Mouse (Mus musculus) gastrocnemius, adult 2 months (tissue): ENCODE results near the gene Atf6. TPM values are rescaled to one million over a fixed set of nuclear protein-coding genes. Genes with fewer than 3 reads are reported as not detected.

Experiments
- DNase-seq: peaks from one replicate; pipeline ENCODE4 v3.0.0; 2022
- H3K27ac ChIP-seq: fragments of 200-600 bp; 2 replicates; pipeline ENCODE4 v1.8.1; 2022; ENCODE audit warnings: mild to moderate bottlenecking
- H3K4me3 ChIP-seq: fragments of 200-600 bp; 2 replicates; pipeline ENCODE4 v1.8.1; 2022; ENCODE audit warnings: mild to moderate bottlenecking, moderate library complexity
- CTCF ChIP-seq: fragments of 200-600 bp; IDR thresholded peaks from 2 replicates; pipeline ENCODE4 v1.8.1; 2022; ENCODE audit warnings: antibody characterized with exemption, mild to moderate bottlenecking, moderate library complexity
- intact Hi-C: fragments of 180-260 bp; cut with DNase I; formaldehyde crosslinking; loops from one replicate; pipeline ENCODE4 v1.15.1; 2025
- total RNA-seq, 2 experiments: library from RNA; stranded (reverse); gene quantifications; 2 replicates each; pipeline ENCODE4 v1.2.3; 2021

Atf6 gene
- total RNA-seq, 2 experiments from 2014 or later: 17.3 to 19.0 TPM

DNA sequence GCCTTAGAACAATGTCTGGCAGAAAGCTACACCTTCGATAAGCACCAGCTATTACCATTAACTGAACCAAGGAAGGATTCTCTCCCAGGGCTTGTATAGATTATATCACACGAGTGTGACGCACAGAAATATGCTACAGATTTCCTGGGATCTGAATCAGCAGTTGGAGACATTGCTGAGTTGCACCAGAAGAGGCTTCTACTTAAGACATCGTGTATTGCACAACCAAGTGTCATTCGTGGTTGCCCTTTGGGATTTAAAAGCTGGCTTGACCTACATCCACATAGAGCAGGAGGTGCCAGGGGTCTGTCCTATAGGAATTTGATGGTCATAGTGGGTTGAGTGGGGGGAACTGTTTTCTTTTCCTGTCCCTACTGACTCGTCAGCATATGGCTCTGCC lies 164.6 kb downstream of the Atf6 start:
- Histone ChIP-seq H3K4me3 (no peak overlapping the region), H3K27ac (no peak overlapping the region)
- intact Hi-C loops: no loop called here
- DNase-seq: no peak
- TF ChIP-seq CTCF: no peak

GRCm38 (mm10) chr1:170702263-170702662 lies 165.3 kb downstream of the Atf6 start:
- intact Hi-C loops: no loop called here
- no peak overlapping the region for H3K4me3 ChIP-seq
- DNase-seq: no peak
- H3K27ac ChIP-seq: no peak overlapping the region
- TF ChIP-seq CTCF: no peak

DNA sequence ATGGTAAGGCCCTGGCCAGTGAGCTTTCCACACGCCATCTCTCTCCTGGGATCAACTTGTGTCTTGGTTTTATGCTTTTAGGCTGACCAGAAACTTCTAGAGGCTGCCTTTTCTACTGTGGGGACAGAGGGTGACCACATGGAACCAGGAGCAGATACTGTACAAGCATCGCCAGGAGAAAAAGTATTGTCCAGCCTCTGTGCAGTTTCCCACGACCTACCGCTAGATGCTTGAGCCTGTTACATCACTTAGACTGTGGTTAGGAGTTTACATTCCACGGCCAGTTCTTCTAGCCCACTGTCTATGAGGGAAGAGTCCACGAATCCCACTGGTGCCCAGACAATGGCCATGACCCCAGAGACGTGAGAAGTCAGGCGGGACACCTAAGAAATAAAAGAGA lies 166.0 kb downstream of the Atf6 start:
- no peak for TF ChIP-seq CTCF
- DNase-seq: no peak
- intact Hi-C loops: no loop called here
- Histone ChIP-seq H3K4me3 (no peak overlapping the region), H3K27ac (0 out of 2 replicates have a peak overlapping the region, but pooled peaks have one; percentile 17)

- H3K27ac ChIP-seq: peak overlapping the region; percentile 43; the same call in 1 of the 2 replicates
- TF ChIP-seq CTCF: no peak
- H3K4me3 ChIP-seq: no peak overlapping the region
- intact Hi-C loops: no loop called here
- DNase-seq: no peak
Measured at GRCm38 (mm10) chr1:170701178-170701577, 166.4 kb downstream of the Atf6 start.

DNA sequence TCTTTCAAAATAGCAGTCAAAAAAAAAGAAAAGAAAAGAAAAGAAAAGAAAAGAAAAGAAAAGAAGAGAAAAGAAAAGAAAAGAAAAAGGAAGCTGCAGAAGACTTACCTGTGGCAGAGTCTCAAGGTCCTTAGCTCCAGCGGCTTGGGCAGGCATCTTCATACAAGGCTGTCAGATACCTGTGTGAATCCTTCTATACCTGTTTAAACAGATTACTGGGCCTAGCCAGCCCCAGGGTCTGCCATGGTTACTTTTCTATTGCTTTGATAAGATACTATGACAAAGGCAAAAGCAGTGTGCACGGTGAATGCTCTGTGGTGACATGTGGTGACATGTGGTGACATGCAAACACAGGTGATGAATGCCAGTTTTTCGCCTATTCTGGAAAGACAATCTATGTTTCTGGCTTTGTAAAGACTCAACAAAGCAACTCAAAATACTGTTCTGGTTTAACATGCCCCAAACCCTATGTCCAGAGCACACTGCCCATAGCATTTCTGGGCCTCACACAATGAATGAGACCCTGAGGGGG lies 167.0 kb downstream of the Atf6 start:
- DNase-seq: no peak
- TF ChIP-seq CTCF: no peak
- peak overlapping the region; percentile 43 for H3K27ac ChIP-seq
- intact Hi-C loops: no loop called here
- H3K4me3 ChIP-seq: no peak overlapping the region

GRCm38 (mm10) chr1:170699553-170699952 lies 168.0 kb downstream of the Atf6 start:
- TF ChIP-seq CTCF: no peak
- Histone ChIP-seq H3K27ac (peak overlapping the region; percentile 68), H3K4me3 (no peak overlapping the region)
- no peak for DNase-seq
- intact Hi-C loops: no loop called here

GRCm38 (mm10) chr1:170698771-170699170 lies 168.8 kb downstream of the Atf6 start:
- no peak for TF ChIP-seq CTCF
- no peak for DNase-seq
- intact Hi-C loops: no loop called here
- H3K27ac ChIP-seq: peak overlapping the region; percentile 56; the same call in 1 of the 2 replicates
- H3K4me3 ChIP-seq: no peak overlapping the region

DNA sequence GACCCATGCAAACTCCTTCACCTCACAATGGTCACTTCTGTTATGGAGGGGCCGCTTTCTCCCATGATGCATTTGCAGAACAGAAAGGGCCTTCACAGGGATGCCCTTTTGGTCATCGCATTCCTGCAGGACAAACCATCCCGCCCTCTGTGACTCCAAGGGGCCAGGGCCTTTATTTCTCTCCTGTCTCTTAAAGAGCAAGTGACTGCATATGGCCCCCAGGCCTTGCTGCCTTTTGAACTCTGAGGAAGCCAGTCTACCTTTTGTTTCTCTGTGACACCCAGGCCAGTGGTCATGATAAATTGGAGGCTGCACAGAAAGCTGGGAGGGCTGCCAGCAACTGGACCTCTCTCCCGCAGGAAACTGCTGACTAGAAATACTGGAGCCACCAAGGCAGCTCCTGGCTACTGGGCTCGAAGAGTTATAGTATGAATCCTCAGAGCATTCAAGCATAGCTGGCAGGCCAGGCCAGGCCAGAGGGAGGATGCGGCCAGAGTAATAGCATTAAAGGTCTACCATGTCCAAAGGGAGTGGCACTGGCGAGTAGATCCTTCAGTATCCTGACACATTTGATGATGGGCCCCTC lies 169.7 kb downstream of the Atf6 start:
- Histone ChIP-seq H3K27ac (no peak overlapping the region), H3K4me3 (no peak overlapping the region)
- TF ChIP-seq CTCF: no peak
- DNase-seq: no peak
- intact Hi-C loops: no loop called here

DNA sequence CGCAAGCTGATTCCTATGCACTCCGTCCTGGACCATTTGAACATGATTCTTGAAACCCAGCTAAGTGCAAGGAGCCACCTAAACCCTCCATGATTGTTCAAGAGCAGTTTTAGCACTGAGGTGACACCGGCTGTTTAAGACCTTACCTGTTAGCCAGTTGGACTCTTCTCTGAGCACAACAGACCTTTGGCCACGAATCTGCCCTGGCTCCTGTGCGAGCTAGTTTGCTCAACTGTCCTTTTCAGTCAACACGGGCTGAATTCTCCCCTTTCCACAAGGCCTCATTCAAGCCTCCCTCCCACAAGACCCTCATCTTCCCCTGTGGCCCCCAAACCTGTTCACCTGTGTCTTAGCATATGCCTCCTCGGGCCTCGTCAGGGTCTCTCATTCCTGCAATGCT lies 170.6 kb downstream of the Atf6 start:
- H3K27ac ChIP-seq: no peak overlapping the region
- intact Hi-C loops: no loop called here
- DNase-seq: no peak
- no peak for TF ChIP-seq CTCF
- no peak overlapping the region for H3K4me3 ChIP-seq

GRCm38 (mm10) chr1:170695326-170695725 lies 172.2 kb downstream of the Atf6 start:
- no peak overlapping the region for H3K4me3 ChIP-seq
- TF ChIP-seq CTCF: no peak
- peak overlapping the region; percentile 79 for H3K27ac ChIP-seq
- intact Hi-C loops: no loop called here
- no peak for DNase-seq

GRCm38 (mm10) chr1:170694821-170695291 lies 172.7 kb downstream of the Atf6 start:
- DNase-seq: peak; percentile 74
- Histone ChIP-seq H3K27ac (peak overlapping the region; percentile 79), H3K4me3 (no peak overlapping the region)
- no peak for TF ChIP-seq CTCF
- intact Hi-C loops: no loop called here

DNA sequence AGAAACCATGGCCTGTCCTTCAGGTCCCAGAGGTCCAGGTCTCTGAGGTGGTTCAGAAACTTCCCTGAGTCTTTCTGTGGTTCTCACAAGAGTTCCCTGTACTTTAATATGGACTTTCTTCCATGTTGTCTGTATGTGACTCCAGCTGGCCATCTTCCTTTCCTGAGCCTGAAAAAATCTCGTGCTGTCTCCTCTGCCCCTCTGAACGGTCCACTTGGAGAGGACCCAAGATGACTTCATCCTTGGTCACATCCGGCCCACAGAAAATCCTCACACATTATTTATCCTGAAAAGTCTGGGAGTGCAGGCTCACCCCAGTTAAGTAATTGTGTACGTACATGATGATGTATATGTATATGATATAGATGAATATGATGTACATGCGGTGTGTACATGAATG lies 176.3 kb downstream of the Atf6 start:
- intact Hi-C loops: no loop called here
- no peak overlapping the region for H3K4me3 ChIP-seq
- H3K27ac ChIP-seq: peak overlapping the region; percentile 31; the same call in 1 of the 2 replicates
- TF ChIP-seq CTCF: no peak
- no peak for DNase-seq

- no peak overlapping the region for H3K4me3 ChIP-seq
- intact Hi-C loops: no loop called here
- no peak overlapping the region for H3K27ac ChIP-seq
- no peak for TF ChIP-seq CTCF
- DNase-seq: no peak
Measured at GRCm38 (mm10) chr1:170689773-170690172, 177.8 kb downstream of the Atf6 start.

GRCm38 (mm10) chr1:170683863-170684262 lies 183.7 kb downstream of the Atf6 start:
- no peak for DNase-seq
- TF ChIP-seq CTCF: no peak
- intact Hi-C loops: no loop called here
- Histone ChIP-seq H3K4me3 (no peak overlapping the region), H3K27ac (no peak overlapping the region)
